Mouse (Mus musculus): ENCODE data around the gene Trub2. TPM values are rescaled to one million over a fixed set of nuclear protein-coding genes. Genes with fewer than 3 reads are reported as not detected.

Trub2 gene
- polyA plus RNA-seq, 1 experiment, result 46.6 TPM

GRCm38 (mm10) chr2:29827709-29828024 lies 39.4 kb upstream of the Trub2 start:
- no peak for TF ChIP-seq TCF12 (IDR thresholded peaks at IDR 0.05; ENCODE audit: insufficient read depth, poor library complexity, severe bottlenecking)
- TF ChIP-seq MYOD1 (IDR thresholded peaks at IDR 0.05; ENCODE audit: control insufficient read depth in 1 of 3, insufficient read length in 2 of 3, low read depth in 2 of 3), result no peak
- no peak for TF ChIP-seq MYOG (IDR thresholded peaks at IDR 0.05; ENCODE audit: control insufficient read depth in 1 of 3, insufficient read depth in 1 of 3, insufficient read length in 2 of 3, low read depth in 2 of 3)
- TF ChIP-seq USF1 (IDR thresholded peaks at IDR 0.05; ENCODE audit: low read depth), result no peak
- TF ChIP-seq SRF (IDR thresholded peaks at IDR 0.05; ENCODE audit: control insufficient read depth, insufficient read length, low read depth), result no peak
- no peak for TF ChIP-seq TCF3 (IDR thresholded peaks at IDR 0.05; ENCODE audit: insufficient read length, low read depth)
- no peak for TF ChIP-seq REST (IDR thresholded peaks at IDR 0.05; ENCODE audit: insufficient read depth, insufficient read length)
- TF ChIP-seq E2F4 (IDR thresholded peaks at IDR 0.05; ENCODE audit: insufficient read depth), result no peak
- no peak for TF ChIP-seq POLR2A (IDR thresholded peaks at IDR 0.05; ENCODE audit: insufficient read length, low read depth)
- no peak for TF ChIP-seq POLR2AphosphoS2 (IDR thresholded peaks at IDR 0.05; ENCODE audit: insufficient read length, low read depth)
- TF ChIP-seq MAX (IDR thresholded peaks at IDR 0.05; ENCODE audit: low read depth), result no peak
- TF ChIP-seq CEBPB (IDR thresholded peaks at IDR 0.05; ENCODE audit: insufficient read depth, poor library complexity, severe bottlenecking), result no peak
- no peaks in the 10 kb centered on the region for H3K36me3 ChIP-seq (ENCODE audit: control insufficient read depth, insufficient read depth)

GRCm38 (mm10) chr2:29826926-29827708 lies 38.8 kb upstream of the Trub2 start:
- no peaks in the 10 kb centered on the region for H3K27me3 ChIP-seq (ENCODE audit: control insufficient read depth, insufficient read depth, insufficient read length)
- H3K4me3 ChIP-seq, result peak overlapping the region; percentile 98

More at GRCm38 (mm10) chr2:29827709-29828024, 39.4 kb upstream of the Trub2 start:
- Histone ChIP-seq H3K79me2 (ENCODE audit: control insufficient read depth, insufficient read depth) (peaks cover 43% of the 10 kb centered on the region), H3ac (ENCODE audit: control insufficient read depth, insufficient read length) (peak overlapping the region; percentile 21), H3K27me3 (ENCODE audit: control insufficient read depth, insufficient read depth, insufficient read length) (no peaks in the 10 kb centered on the region), H3K4me2 (ENCODE audit: low read depth) (peak overlapping the region; percentile 84), H3K4me3 (peak overlapping the region; percentile 98)

GRCm38 (mm10) chr2:29826318-29826925 lies 38.1 kb upstream of the Trub2 start:
- no peak for TF ChIP-seq REST (IDR thresholded peaks at IDR 0.05; ENCODE audit: insufficient read depth, insufficient read length)
- no peak for TF ChIP-seq TCF12 (IDR thresholded peaks at IDR 0.05; ENCODE audit: insufficient read depth, poor library complexity, severe bottlenecking)
- no peak for TF ChIP-seq CEBPB (IDR thresholded peaks at IDR 0.05; ENCODE audit: insufficient read depth, poor library complexity, severe bottlenecking)
- no peak for TF ChIP-seq MAX (IDR thresholded peaks at IDR 0.05; ENCODE audit: low read depth)
- no peak for TF ChIP-seq TCF3 (IDR thresholded peaks at IDR 0.05; ENCODE audit: insufficient read length, low read depth)
- TF ChIP-seq MYOD1 (IDR thresholded peaks at IDR 0.05; ENCODE audit: control insufficient read depth in 1 of 3, insufficient read length in 2 of 3, low read depth in 2 of 3), result no peak
- no peak for TF ChIP-seq POLR2AphosphoS2 (IDR thresholded peaks at IDR 0.05; ENCODE audit: insufficient read length, low read depth)
- TF ChIP-seq MYOG (IDR thresholded peaks at IDR 0.05; ENCODE audit: control insufficient read depth in 1 of 3, insufficient read depth in 1 of 3, insufficient read length in 2 of 3, low read depth in 2 of 3), result no peak
- no peaks in the 10 kb centered on the region for H3K27me3 ChIP-seq (ENCODE audit: control insufficient read depth, insufficient read depth, insufficient read length)
- no peaks in the 10 kb centered on the region for H3K36me3 ChIP-seq (ENCODE audit: control insufficient read depth, insufficient read depth)
- H3K4me2 ChIP-seq (ENCODE audit: low read depth), result peak overlapping the region; percentile 95
- H3K4me3 ChIP-seq, result peak overlapping the region; percentile 98
- peak overlapping the region; percentile 21 for H3ac ChIP-seq (ENCODE audit: control insufficient read depth, insufficient read length)
- H3K79me2 ChIP-seq (ENCODE audit: control insufficient read depth, insufficient read depth), result peaks cover 36% of the 10 kb centered on the region

More at GRCm38 (mm10) chr2:29826926-29827708, 38.8 kb upstream of the Trub2 start:
- Histone ChIP-seq H3K79me2 (ENCODE audit: control insufficient read depth, insufficient read depth) (peaks cover 43% of the 10 kb centered on the region), H3K4me2 (ENCODE audit: low read depth) (peak overlapping the region; percentile 95), H3ac (ENCODE audit: control insufficient read depth, insufficient read length) (peak overlapping the region; percentile 21), H3K36me3 (ENCODE audit: control insufficient read depth, insufficient read depth) (no peaks in the 10 kb centered on the region)
- TF ChIP-seq USF1 (IDR thresholded peaks at IDR 0.05; ENCODE audit: low read depth), result no peak
- peak; percentile 49 for TF ChIP-seq POLR2A (IDR thresholded peaks at IDR 0.05; ENCODE audit: insufficient read length, low read depth)
- TF ChIP-seq MYOG (IDR thresholded peaks at IDR 0.05; ENCODE audit: control insufficient read depth in 1 of 3, insufficient read depth in 1 of 3, insufficient read length in 2 of 3, low read depth in 2 of 3), result no peak
- no peak for TF ChIP-seq SRF (IDR thresholded peaks at IDR 0.05; ENCODE audit: control insufficient read depth, insufficient read length, low read depth)
- TF ChIP-seq POLR2AphosphoS2 (IDR thresholded peaks at IDR 0.05; ENCODE audit: insufficient read length, low read depth), result peak; percentile 10
- TF ChIP-seq E2F4 (IDR thresholded peaks at IDR 0.05; ENCODE audit: insufficient read depth), result no peak
- no peak for TF ChIP-seq MAX (IDR thresholded peaks at IDR 0.05; ENCODE audit: low read depth)
- no peak for TF ChIP-seq MYOD1 (IDR thresholded peaks at IDR 0.05; ENCODE audit: control insufficient read depth in 1 of 3, insufficient read length in 2 of 3, low read depth in 2 of 3)
- no peak for TF ChIP-seq TCF12 (IDR thresholded peaks at IDR 0.05; ENCODE audit: insufficient read depth, poor library complexity, severe bottlenecking)
- TF ChIP-seq TCF3 (IDR thresholded peaks at IDR 0.05; ENCODE audit: insufficient read length, low read depth), result no peak

- Histone ChIP-seq H3K4me2 (ENCODE audit: low read depth) (peak within 1 kb of the TSS; percentile 69), H3K79me2 (ENCODE audit: control insufficient read depth, insufficient read depth) (no peaks in the 10 kb centered on the region), H3K27me3 (ENCODE audit: control insufficient read depth, insufficient read depth, insufficient read length) (no peaks in the 10 kb centered on the region), H3K4me3 (no peak within 1 kb of the TSS), H3K36me3 (ENCODE audit: control insufficient read depth, insufficient read depth) (no peaks in the 10 kb centered on the region), H3ac (ENCODE audit: control insufficient read depth, insufficient read length) (no peak within 1 kb of the TSS)
- TF ChIP-seq CEBPB (IDR thresholded peaks at IDR 0.05; ENCODE audit: insufficient read depth, poor library complexity, severe bottlenecking) (no peak), USF1 (IDR thresholded peaks at IDR 0.05; ENCODE audit: low read depth) (no peak), TCF12 (IDR thresholded peaks at IDR 0.05; ENCODE audit: insufficient read depth, poor library complexity, severe bottlenecking) (no peak), MYOG (IDR thresholded peaks at IDR 0.05; ENCODE audit: control insufficient read depth in 1 of 3, insufficient read depth in 1 of 3, insufficient read length in 2 of 3, low read depth in 2 of 3) (no peak), E2F4 (IDR thresholded peaks at IDR 0.05; ENCODE audit: insufficient read depth) (no peak), TCF3 (IDR thresholded peaks at IDR 0.05; ENCODE audit: insufficient read length, low read depth) (no peak), POLR2A (IDR thresholded peaks at IDR 0.05; ENCODE audit: insufficient read length, low read depth) (no peak), MYOD1 (IDR thresholded peaks at IDR 0.05; ENCODE audit: control insufficient read depth in 1 of 3, insufficient read length in 2 of 3, low read depth in 2 of 3) (no peak), REST (IDR thresholded peaks at IDR 0.05; ENCODE audit: insufficient read depth, insufficient read length) (no peak), POLR2AphosphoS2 (IDR thresholded peaks at IDR 0.05; ENCODE audit: insufficient read length, low read depth) (no peak), SRF (IDR thresholded peaks at IDR 0.05; ENCODE audit: control insufficient read depth, insufficient read length, low read depth) (no peak), MAX (IDR thresholded peaks at IDR 0.05; ENCODE audit: low read depth) (no peak)
Observed at GRCm38 (mm10) chr2:29820025-29820817, 31.9 kb upstream of the Trub2 start, which contains the start of gene Urm1. Urm1 (plus strand) TSS chr2:29820075.
